Mouse (Mus musculus): ENCODE data around the gene Lhx9.
"Not testable (repeated sequence)": the region's sequence is repeated elsewhere in the genome, so short reads cannot be mapped to it uniquely, and the experiment has no call there.

The Lhx9 gene

GRCm38 (mm10) chr1:138848511-138849109 is at the start of gene Lhx9:
TSS of gene Lhx9 (minus strand) at chr1:138848577.
- in situ Hi-C loops (cut with MboI; ENCODE audit: low sequenced_read_pairs) = no loop called here

- in situ Hi-C loops (cut with MboI; ENCODE audit: low sequenced_read_pairs) = no loop called here
Measured at GRCm38 (mm10) chr1:138896088-138896487, 47.7 kb upstream of the Lhx9 start.

- in situ Hi-C loops (cut with MboI; ENCODE audit: low sequenced_read_pairs) = no loop called here
Measured at GRCm38 (mm10) chr1:138877470-138878254, 29.3 kb upstream of the Lhx9 start.

GRCm38 (mm10) chr1:138876371-138877045 is 28.1 kb upstream of the Lhx9 start:
- in situ Hi-C loops (cut with MboI; ENCODE audit: low sequenced_read_pairs) = no loop called here

GRCm38 (mm10) chr1:138856101-138856950 is 7.9 kb upstream of the Lhx9 start, which contains the start of gene 2310009B15Rik:
TSS of gene 2310009B15Rik (minus strand) at chr1:138856852.
- in situ Hi-C loops (cut with MboI; ENCODE audit: low sequenced_read_pairs) = not testable (repeated sequence)

GRCm38 (mm10) chr1:138850823-138851222 is 2.4 kb upstream of the Lhx9 start:
- in situ Hi-C loops (cut with MboI; ENCODE audit: low sequenced_read_pairs) = no loop called here

- in situ Hi-C loops (cut with MboI; ENCODE audit: low sequenced_read_pairs) = no loop called here
Measured at GRCm38 (mm10) chr1:138850161-138850539, 1.8 kb upstream of the Lhx9 start.

GRCm38 (mm10) chr1:138849531-138850160 is 1.3 kb upstream of the Lhx9 start:
- in situ Hi-C loops (cut with MboI; ENCODE audit: low sequenced_read_pairs) = no loop called here

- in situ Hi-C loops (cut with MboI; ENCODE audit: low sequenced_read_pairs) = no loop called here
Measured at GRCm38 (mm10) chr1:138848026-138848425, 351 bp downstream of the Lhx9 start.

GRCm38 (mm10) chr1:138847146-138847545 is 1.2 kb downstream of the Lhx9 start:
- in situ Hi-C loops (cut with MboI; ENCODE audit: low sequenced_read_pairs) = no loop called here

GRCm38 (mm10) chr1:138846581-138846980 is 1.8 kb downstream of the Lhx9 start:
- in situ Hi-C loops (cut with MboI; ENCODE audit: low sequenced_read_pairs) = no loop called here

GRCm38 (mm10) chr1:138846131-138846530 is 2.2 kb downstream of the Lhx9 start:
- in situ Hi-C loops (cut with MboI; ENCODE audit: low sequenced_read_pairs) = no loop called here

GRCm38 (mm10) chr1:138845481-138845880 is 2.9 kb downstream of the Lhx9 start:
- in situ Hi-C loops (cut with MboI; ENCODE audit: low sequenced_read_pairs) = no loop called here

GRCm38 (mm10) chr1:138844166-138844565 is 4.2 kb downstream of the Lhx9 start:
- in situ Hi-C loops (cut with MboI; ENCODE audit: low sequenced_read_pairs) = no loop called here

GRCm38 (mm10) chr1:138843361-138844091 is 4.9 kb downstream of the Lhx9 start:
- in situ Hi-C loops (cut with MboI; ENCODE audit: low sequenced_read_pairs) = no loop called here

GRCm38 (mm10) chr1:138842756-138843155 is 5.6 kb downstream of the Lhx9 start:
- in situ Hi-C loops (cut with MboI; ENCODE audit: low sequenced_read_pairs) = no loop called here

GRCm38 (mm10) chr1:138842315-138842714 is 6.1 kb downstream of the Lhx9 start:
- in situ Hi-C loops (cut with MboI; ENCODE audit: low sequenced_read_pairs) = no loop called here

- in situ Hi-C loops (cut with MboI; ENCODE audit: low sequenced_read_pairs) = no loop called here
Measured at GRCm38 (mm10) chr1:138841306-138842095, 6.9 kb downstream of the Lhx9 start.

Data from CH12F3 (cell line).